In genomic region chr2:154949352-154949751, GRCm38 (mm10) we compare ENCODE assay signal across 19 mouse cellular contexts. TPM values are rescaled to one million over a fixed set of nuclear protein-coding genes. Genes with fewer than 3 reads are reported as not detected.
DNase-seq lines count a peak whose midpoint lies in the region; ATAC-seq and TF ChIP-seq lines count a peak whose summit lies in the region.
"Had no signal": no experiment of that assay in that cellular context is flagged by ENCODE, and none has a peak within 500 bp of the region (broad histone marks: within the 10 kb centered on the region; RNA-seq: fewer than 3 reads in every experiment).

No protein-coding gene starts in this region.

- no peak overlapping the region for H3K4me3 ChIP-seq in lung, embryonic 14.5 days (ENCODE audit: low read depth, low read length)
- no peak overlapping the region for H3K4me3 ChIP-seq in embryonic facial prominence, embryonic 10.5 days
- H3K4me3 ChIP-seq in cerebellum, adult 2 months (replicated peaks; ENCODE audit: insufficient read depth, low read depth, low read length), result no peak overlapping the region
- H3K4me3 ChIP-seq: forebrain, embryonic 15.5 days; intestine, embryonic 15.5 days; limb, embryonic 15.5 days; liver, embryonic 15.5 days; midbrain, embryonic 12.5 days had no signal

- no peaks in the 10 kb centered on the region for H3K4me1 ChIP-seq in lung, embryonic 14.5 days (ENCODE audit: insufficient read depth)
- peaks cover 22% of the 10 kb centered on the region for H3K4me1 ChIP-seq in embryonic facial prominence, embryonic 10.5 days
- no peaks in the 10 kb centered on the region for H3K4me1 ChIP-seq in cerebellum, adult 2 months (ENCODE audit: control insufficient read depth, insufficient read depth, low read length)
- H3K4me1 ChIP-seq: forebrain, embryonic 15.5 days; liver, embryonic 15.5 days; midbrain, embryonic 12.5 days had no signal

- no peak for TF ChIP-seq POLR2A in cerebellum, adult 2 months (IDR thresholded peaks at IDR 0.05; ENCODE audit: borderline replicate concordance, insufficient read depth, low read length)

- ATAC-seq in lung, embryonic 14.5 days (ENCODE audit: insufficient read depth), result no peak
- ATAC-seq in CD4-positive, CD25-positive, alpha-beta regulatory T cell, adult 4 months, result no peak
- ATAC-seq: forebrain, embryonic 15.5 days; hindbrain, embryonic 16.5 days; intestine, embryonic 15.5 days; lung, postnatal 0 days had no signal

- H3K27me3 ChIP-seq in lung, embryonic 14.5 days (ENCODE audit: insufficient read depth, low read length), result no peaks in the 10 kb centered on the region
- peaks cover 6% of the 10 kb centered on the region for H3K27me3 ChIP-seq in embryonic facial prominence, embryonic 10.5 days (replicated peaks; ENCODE audit: low read depth, poor library complexity, severe bottlenecking)
- no peaks in the 10 kb centered on the region for H3K27me3 ChIP-seq in cerebellum, adult 2 months (ENCODE audit: control insufficient read depth, insufficient read depth, low read length)
- H3K27me3 ChIP-seq: forebrain, embryonic 15.5 days; liver, embryonic 15.5 days; midbrain, embryonic 12.5 days had no signal

- H3K9me3 ChIP-seq in lung, embryonic 14.5 days (ENCODE audit: low read depth, low read length), result no peaks in the 10 kb centered on the region
- H3K9me3 ChIP-seq in embryonic facial prominence, embryonic 10.5 days, result no peaks in the 10 kb centered on the region
- H3K9me3 ChIP-seq: forebrain, embryonic 15.5 days; intestine, embryonic 15.5 days; limb, embryonic 15.5 days; liver, embryonic 15.5 days; midbrain, embryonic 12.5 days had no signal

- no peak for TF ChIP-seq CTCF in lung, embryonic 14.5 days (IDR thresholded peaks at IDR 0.05; ENCODE audit: low read depth)
- TF ChIP-seq CTCF in cerebellum, adult 2 months (IDR thresholded peaks at IDR 0.05; ENCODE audit: borderline replicate concordance, insufficient read depth, low read depth, low read length), result no peak

- no peak overlapping the region for H3K4me2 ChIP-seq in lung, embryonic 14.5 days
- H3K4me2 ChIP-seq: forebrain, embryonic 15.5 days; heart, embryonic 11.5 days; intestine, embryonic 15.5 days; limb, embryonic 15.5 days; liver, embryonic 15.5 days; midbrain, embryonic 12.5 days had no signal

- H3K9ac ChIP-seq in lung, embryonic 14.5 days, result no peak overlapping the region
- H3K9ac ChIP-seq: forebrain, embryonic 15.5 days; intestine, embryonic 15.5 days; limb, embryonic 15.5 days; liver, embryonic 15.5 days; midbrain, embryonic 12.5 days had no signal

- WGBS in lung, embryonic 14.5 days, result 25% methylated on average over 7 of the region's 7 CpGs
- 68% methylated on average over 7 of the region's 7 CpGs for WGBS in embryonic facial prominence, embryonic 10.5 days
- WGBS in cerebellum, adult 2 months, result 73% methylated on average over 7 of the region's 7 CpGs

- no peaks in the 10 kb centered on the region for H3K36me3 ChIP-seq in lung, embryonic 14.5 days (ENCODE audit: insufficient read depth)
- H3K36me3 ChIP-seq in embryonic facial prominence, embryonic 10.5 days (replicated peaks), result no peaks in the 10 kb centered on the region
- H3K36me3 ChIP-seq: forebrain, embryonic 15.5 days; intestine, embryonic 15.5 days; limb, embryonic 15.5 days; liver, embryonic 15.5 days; midbrain, embryonic 12.5 days had no signal

- peak; percentile 31 for DNase-seq in lung, embryonic 14.5 days
- DNase-seq in lung, postnatal 36 days, result no peak
- peak; percentile 17 for DNase-seq in kidney, adult 9 months
- peak; percentile 37 for DNase-seq in kidney, postnatal 14 days
- DNase-seq in embryonic facial prominence, embryonic 10.5 days (ENCODE audit: low spot score), result no peak
- DNase-seq in cerebellum, adult 2 months, result no peak
- DNase-seq: adrenal gland, postnatal 10 days; cerebellum, adult 18-20 months; cerebellum, postnatal 36 days; layer of hippocampus, postnatal 36 days had no signal

- no peak overlapping the region for H3K27ac ChIP-seq in lung, embryonic 14.5 days (ENCODE audit: low read depth)
- H3K27ac ChIP-seq in embryonic facial prominence, embryonic 10.5 days (replicated peaks), result no peak overlapping the region
- H3K27ac ChIP-seq in cerebellum, adult 2 months (ENCODE audit: insufficient read depth, low read length), result no peak overlapping the region
- H3K27ac ChIP-seq: forebrain, embryonic 15.5 days; intestine, embryonic 15.5 days; limb, embryonic 15.5 days; liver, embryonic 15.5 days; midbrain, embryonic 12.5 days had no signal

RNA-seq across cellular contexts. Expression of gene Eif2s2, which starts 56.6 kb away (rescaled TPM):
- 99.7 and 110 TPM in 2 replicates for polyA plus RNA-seq in lung, embryonic 14.5 days (2014; fragmentation: Nextera tagmentation; extraction: Ambion mirVana)
- 124 and 138 TPM in 2 replicates for polyA plus RNA-seq in embryonic facial prominence, embryonic 10.5 days (2016; fragmentation: Nextera tagmentation; extraction: Ambion mirVana)
- 100 to 1,000 TPM in 1 of 2 experiments, 10 to 100 TPM in 1; 85.5 to 102 TPM for polyA plus RNA-seq in CD4-positive, CD25-positive, alpha-beta regulatory T cell, adult 4 months (2017; shearing (Covaris generic))
- polyA plus RNA-seq in cerebellum, adult 2 months (2012; rRNA removed), result 46.1 and 50.2 TPM in 2 replicates

Comparison
In these comparisons a context has a peak if more than half of its experiments do, and no peak if none do; other contexts are left out.
1. DNase-seq: peak in lung, embryonic 14.5 days (single experiment), kidney, adult 9 months (single experiment) and kidney, postnatal 14 days (single experiment); none in lung, postnatal 36 days (single experiment), embryonic facial prominence, embryonic 10.5 days (single experiment) and cerebellum, adult 2 months (0 of 2).